Mouse (Mus musculus): ENCODE measurements around the gene Fgf15.

GRCm38 (mm10) chr7:144863196-144863595 lies 33.1 kb upstream of the Fgf15 start:
- TF ChIP-seq GATA1 (IDR thresholded peaks at IDR 0.05; ENCODE audit: borderline replicate concordance, low read length) (no peak), FLI1 (IDR thresholded peaks at IDR 0.05; ENCODE audit: low read length) (no peak)

Data from megakaryocyte, embryonic 14.5 days (primary cell).